Mouse (Mus musculus): ENCODE results near the gene Eri3.

GRCm38 (mm10) chr4:117646496-117646895 is 96.3 kb downstream of the Eri3 start:
- no peak for TF ChIP-seq CTCF (IDR thresholded peaks at IDR 0.05; ENCODE audit: control insufficient read depth, insufficient read depth, insufficient replicate concordance, low read depth, low read length)
- no peak for TF ChIP-seq POLR2A (IDR thresholded peaks at IDR 0.05; ENCODE audit: control insufficient read depth, low read depth, low read length)
